Mouse (Mus musculus): ENCODE data around the gene Kcnab2. TPM values are rescaled to one million over a fixed set of nuclear protein-coding genes. Genes with fewer than 3 reads are reported as not detected.

Kcnab2 gene
- total and polyA plus RNA-seq, 2 experiments from 2014 or later, result 1.1 to 1.5 TPM

DNA sequence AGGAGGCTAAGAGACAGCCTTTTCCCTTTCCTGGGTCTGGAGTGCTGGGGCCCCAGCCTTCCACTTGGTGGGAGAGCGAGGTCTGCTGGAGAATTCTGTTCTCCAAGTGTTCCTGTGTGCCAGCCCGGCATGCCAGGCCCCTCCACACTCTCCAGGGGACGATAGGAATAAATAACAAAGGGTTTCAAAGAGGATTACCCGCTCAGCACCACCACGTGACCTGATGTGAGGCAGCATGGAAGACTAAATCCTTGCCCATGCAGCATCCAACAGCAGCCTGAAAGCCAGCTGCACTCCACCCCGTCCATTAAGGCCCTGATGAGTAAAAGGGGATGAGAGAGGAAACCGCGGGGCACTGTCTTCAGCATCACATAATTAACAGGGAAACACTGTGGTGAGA, 12.6 kb downstream of the Kcnab2 start:
- Histone ChIP-seq H3K9ac (replicated peaks; ENCODE audit: low read depth, low read length) (no peak overlapping the region), H3K9me3 (replicated peaks; ENCODE audit: control insufficient read depth, low read length) (no peaks in the 10 kb centered on the region), H3K4me3 (ENCODE audit: low read depth, low read length) (no peak overlapping the region), H3K36me3 (replicated peaks; ENCODE audit: control insufficient read depth, insufficient read depth, low read length) (no peaks in the 10 kb centered on the region), H3K27ac (ENCODE audit: low read depth) (no peak overlapping the region), H3K4me2 (ENCODE audit: low read depth, low read length) (no peak overlapping the region), H3K4me1 (ENCODE audit: control insufficient read depth, insufficient read depth) (no peaks in the 10 kb centered on the region), H3K27me3 (ENCODE audit: control insufficient read depth, insufficient read depth, low read length) (no peaks in the 10 kb centered on the region)
- ATAC-seq (ENCODE audit: insufficient read depth, low read depth) (no peak), DNase-seq (ENCODE audit: low spot score) (no peak)
- TF ChIP-seq CTCF (IDR thresholded peaks at IDR 0.05; ENCODE audit: low read depth) (no peak), EP300 (IDR thresholded peaks at IDR 0.05; ENCODE audit: low read depth) (no peak)
- WGBS, result 35% methylated on average over 8 of the region's 8 CpGs

DNA sequence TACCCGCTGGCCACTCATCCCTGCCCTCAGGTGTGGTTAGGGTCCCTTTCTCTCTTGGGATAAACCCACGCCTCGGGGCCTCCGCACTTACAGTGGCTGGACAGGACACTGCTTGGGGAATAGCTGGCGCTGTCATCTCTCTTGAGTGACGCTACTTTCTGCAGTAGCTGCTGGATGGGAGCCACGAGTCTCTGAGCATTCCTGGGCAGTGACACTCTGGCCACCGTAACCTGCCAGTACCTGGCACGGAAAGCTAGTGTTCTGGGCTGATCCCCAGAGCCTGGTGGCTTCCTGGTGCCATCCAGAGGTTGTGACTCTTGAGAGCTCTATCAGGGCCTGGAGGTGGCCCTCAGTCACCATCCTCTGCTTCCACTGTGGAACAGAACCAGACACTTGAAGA, 14.5 kb downstream of the Kcnab2 start:
- WGBS, result 36% methylated on average over 9 of the region's 9 CpGs
- Histone ChIP-seq H3K27ac (ENCODE audit: low read depth) (no peak overlapping the region), H3K36me3 (replicated peaks; ENCODE audit: control insufficient read depth, insufficient read depth, low read length) (no peaks in the 10 kb centered on the region), H3K9ac (replicated peaks; ENCODE audit: low read depth, low read length) (no peak overlapping the region), H3K4me2 (ENCODE audit: low read depth, low read length) (no peak overlapping the region), H3K27me3 (ENCODE audit: control insufficient read depth, insufficient read depth, low read length) (no peaks in the 10 kb centered on the region), H3K4me1 (ENCODE audit: control insufficient read depth, insufficient read depth) (no peaks in the 10 kb centered on the region), H3K9me3 (replicated peaks; ENCODE audit: control insufficient read depth, low read length) (no peaks in the 10 kb centered on the region), H3K4me3 (ENCODE audit: low read depth, low read length) (no peak overlapping the region)
- ATAC-seq (ENCODE audit: insufficient read depth, low read depth) (peak; percentile 45; the same call in 1 of the 2 replicates), DNase-seq (ENCODE audit: low spot score) (peak; percentile 29)
- TF ChIP-seq CTCF (IDR thresholded peaks at IDR 0.05; ENCODE audit: low read depth) (no peak), EP300 (IDR thresholded peaks at IDR 0.05; ENCODE audit: low read depth) (no peak)

DNA sequence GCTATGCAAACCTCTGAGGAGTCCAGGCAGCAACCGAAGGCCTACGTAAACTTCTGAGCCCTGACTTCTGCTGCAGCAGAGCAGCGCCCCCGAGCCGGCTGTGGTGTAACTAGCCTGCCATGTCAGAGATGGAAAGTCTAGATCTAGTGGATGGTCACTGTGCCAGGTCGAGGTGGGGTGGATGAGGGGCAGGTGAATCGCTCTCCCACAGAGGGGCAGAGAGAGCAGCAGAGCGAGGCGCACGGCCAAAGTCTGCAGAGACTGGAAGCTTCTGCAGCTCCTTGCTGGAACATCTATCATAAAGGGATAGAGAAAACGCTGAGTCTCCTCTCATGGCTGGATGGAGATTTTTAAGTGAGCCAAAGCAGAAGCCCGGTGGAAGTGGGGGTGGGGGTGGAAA, 15.2 kb downstream of the Kcnab2 start:
- 77% methylated on average over 12 of the region's 12 CpGs for WGBS
- ATAC-seq (ENCODE audit: insufficient read depth, low read depth), result no peak
- Histone ChIP-seq H3K27ac (ENCODE audit: low read depth) (no peak overlapping the region), H3K4me2 (ENCODE audit: low read depth, low read length) (no peak overlapping the region), H3K4me1 (ENCODE audit: control insufficient read depth, insufficient read depth) (no peaks in the 10 kb centered on the region), H3K9ac (replicated peaks; ENCODE audit: low read depth, low read length) (no peak overlapping the region), H3K4me3 (ENCODE audit: low read depth, low read length) (no peak overlapping the region), H3K9me3 (replicated peaks; ENCODE audit: control insufficient read depth, low read length) (no peaks in the 10 kb centered on the region), H3K27me3 (ENCODE audit: control insufficient read depth, insufficient read depth, low read length) (no peaks in the 10 kb centered on the region), H3K36me3 (replicated peaks; ENCODE audit: control insufficient read depth, insufficient read depth, low read length) (no peaks in the 10 kb centered on the region)
- no peak for DNase-seq (ENCODE audit: low spot score)
- no peak for TF ChIP-seq EP300 (IDR thresholded peaks at IDR 0.05; ENCODE audit: low read depth)
- TF ChIP-seq CTCF (IDR thresholded peaks at IDR 0.05; ENCODE audit: low read depth), result no peak

DNA sequence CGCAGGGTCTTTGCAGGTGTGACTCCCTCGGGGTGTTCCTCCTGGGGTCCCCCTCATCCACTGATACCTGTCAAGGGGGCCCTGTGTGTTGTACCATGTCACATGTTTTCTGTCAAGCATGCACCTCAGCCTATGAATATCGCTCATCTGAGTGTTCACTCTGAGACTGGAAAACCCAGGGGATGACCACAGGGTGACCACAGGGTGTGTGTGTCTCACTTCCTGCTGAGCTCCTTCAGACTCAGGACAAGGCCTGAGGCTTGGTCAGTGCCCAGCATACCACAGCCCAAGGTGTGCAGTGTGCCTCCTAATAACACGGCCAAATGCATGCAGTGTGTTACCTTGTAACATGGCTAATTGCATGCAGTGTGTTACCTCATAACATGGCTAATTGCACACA, 20.0 kb downstream of the Kcnab2 start:
- Histone ChIP-seq H3K9me3 (replicated peaks; ENCODE audit: control insufficient read depth, low read length) (no peaks in the 10 kb centered on the region), H3K36me3 (replicated peaks; ENCODE audit: control insufficient read depth, insufficient read depth, low read length) (no peaks in the 10 kb centered on the region), H3K4me2 (ENCODE audit: low read depth, low read length) (no peak overlapping the region), H3K4me1 (ENCODE audit: control insufficient read depth, insufficient read depth) (peaks cover 5% of the 10 kb centered on the region; the same call in 1 of the 2 replicates), H3K9ac (replicated peaks; ENCODE audit: low read depth, low read length) (no peak overlapping the region), H3K4me3 (ENCODE audit: low read depth, low read length) (no peak overlapping the region), H3K27me3 (ENCODE audit: control insufficient read depth, insufficient read depth, low read length) (no peaks in the 10 kb centered on the region), H3K27ac (ENCODE audit: low read depth) (no peak overlapping the region)
- no peak for TF ChIP-seq CTCF (IDR thresholded peaks at IDR 0.05; ENCODE audit: low read depth)
- TF ChIP-seq EP300 (IDR thresholded peaks at IDR 0.05; ENCODE audit: low read depth), result no peak
- ATAC-seq (ENCODE audit: insufficient read depth, low read depth) (no peak), DNase-seq (ENCODE audit: low spot score) (no peak)
- 88% methylated on average over 4 of the region's 4 CpGs for WGBS

DNA sequence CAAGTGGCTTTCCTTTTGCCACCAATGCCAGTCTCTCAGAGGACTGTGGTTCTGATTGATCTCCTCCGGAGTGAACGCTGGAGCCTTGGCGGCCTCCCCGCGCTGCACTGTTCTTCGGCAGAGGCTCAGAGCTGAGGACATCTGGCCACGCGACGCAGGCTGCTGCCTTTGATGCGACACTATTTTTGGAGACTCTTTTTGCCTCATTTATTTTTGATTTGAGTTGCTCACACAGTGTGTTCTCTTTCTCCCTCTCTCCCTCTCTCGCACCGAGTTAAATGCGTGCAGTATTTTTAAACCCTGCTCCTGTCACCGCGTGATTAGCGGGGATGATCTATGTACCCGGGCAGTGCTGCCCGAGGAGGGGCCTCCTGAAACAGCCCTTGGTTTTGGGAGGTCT, 21.1 kb downstream of the Kcnab2 start:
- no peaks in the 10 kb centered on the region for H3K9me3 ChIP-seq (replicated peaks; ENCODE audit: control insufficient read depth, low read length)
- WGBS, result 35% methylated on average over 18 of the region's 18 CpGs
- no peak overlapping the region for H3K4me3 ChIP-seq (ENCODE audit: low read depth, low read length)
- no peak overlapping the region for H3K9ac ChIP-seq (replicated peaks; ENCODE audit: low read depth, low read length)
- ATAC-seq (ENCODE audit: insufficient read depth, low read depth), result peak; percentile 49; the same call in 1 of the 2 replicates
- no peak overlapping the region for H3K27ac ChIP-seq (ENCODE audit: low read depth)
- H3K36me3 ChIP-seq (replicated peaks; ENCODE audit: control insufficient read depth, insufficient read depth, low read length), result no peaks in the 10 kb centered on the region
- TF ChIP-seq CTCF (IDR thresholded peaks at IDR 0.05; ENCODE audit: low read depth), result no peak
- TF ChIP-seq EP300 (IDR thresholded peaks at IDR 0.05; ENCODE audit: low read depth), result no peak
- no peak overlapping the region for H3K4me2 ChIP-seq (ENCODE audit: low read depth, low read length)
- peaks cover 5% of the 10 kb centered on the region; the same call in 1 of the 2 replicates for H3K4me1 ChIP-seq (ENCODE audit: control insufficient read depth, insufficient read depth)
- no peak for DNase-seq (ENCODE audit: low spot score)
- no peaks in the 10 kb centered on the region for H3K27me3 ChIP-seq (ENCODE audit: control insufficient read depth, insufficient read depth, low read length)

DNA sequence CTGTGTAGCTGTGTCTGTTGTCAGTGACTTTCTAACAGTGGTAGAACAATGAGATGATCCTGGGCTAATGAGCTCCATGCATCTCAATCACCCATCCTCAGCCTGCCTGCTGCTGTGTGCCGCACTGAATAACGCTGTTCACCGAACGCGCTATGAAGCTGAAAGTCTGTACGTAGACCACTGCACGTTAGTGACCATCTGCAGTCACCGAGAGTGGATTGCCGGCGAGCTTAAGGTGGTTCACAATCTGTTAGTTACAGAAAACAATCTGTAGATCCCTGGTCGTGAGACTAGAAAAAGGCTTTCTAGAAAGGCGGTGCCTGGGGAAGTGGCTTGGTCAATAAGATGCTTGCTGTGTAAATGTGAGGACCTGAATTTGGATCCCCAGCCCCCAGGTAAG, 23.5 kb downstream of the Kcnab2 start:
- TF ChIP-seq CTCF (IDR thresholded peaks at IDR 0.05; ENCODE audit: low read depth), result no peak
- TF ChIP-seq EP300 (IDR thresholded peaks at IDR 0.05; ENCODE audit: low read depth), result no peak
- H3K4me2 ChIP-seq (ENCODE audit: low read depth, low read length), result no peak overlapping the region
- no peak for ATAC-seq (ENCODE audit: insufficient read depth, low read depth)
- H3K4me1 ChIP-seq (ENCODE audit: control insufficient read depth, insufficient read depth), result peaks cover 5% of the 10 kb centered on the region; the same call in 1 of the 2 replicates
- no peak for DNase-seq (ENCODE audit: low spot score)
- H3K27me3 ChIP-seq (ENCODE audit: control insufficient read depth, insufficient read depth, low read length), result no peaks in the 10 kb centered on the region
- WGBS, result 91% methylated on average over 12 of the region's 12 CpGs
- H3K9me3 ChIP-seq (replicated peaks; ENCODE audit: control insufficient read depth, low read length), result no peaks in the 10 kb centered on the region
- H3K4me3 ChIP-seq (ENCODE audit: low read depth, low read length), result no peak overlapping the region
- H3K27ac ChIP-seq (ENCODE audit: low read depth), result no peak overlapping the region
- H3K36me3 ChIP-seq (replicated peaks; ENCODE audit: control insufficient read depth, insufficient read depth, low read length), result no peaks in the 10 kb centered on the region
- no peak overlapping the region for H3K9ac ChIP-seq (replicated peaks; ENCODE audit: low read depth, low read length)

Data from heart, postnatal 0 days (tissue).